Mouse (Mus musculus) testis, adult 2 months (tissue): Measurements from ENCODE around the gene Npy4r.

Experiments used
- CTCF ChIP-seq: fragments of 200-500 bp; IDR thresholded peaks from 2 replicates; pipeline ENCODE4 v1.5.1; 2012; ENCODE audit warnings: low read depth, mild to moderate bottlenecking, inconsistent platforms, low read length, moderate library complexity; ENCODE audit not compliant: control insufficient read depth, insufficient read depth, insufficient replicate concordance
- POLR2A ChIP-seq: fragments of 200-500 bp; IDR thresholded peaks from 2 replicates; pipeline ENCODE4 v1.6.1; 2012; ENCODE audit warnings: low read depth, mild to moderate bottlenecking, inconsistent platforms, low read length, moderate library complexity; ENCODE audit not compliant: control insufficient read depth

GRCm38 (mm10) chr14:34096161-34096560 lies 56.1 kb downstream of the Npy4r start:
- TF ChIP-seq POLR2A: no peak
- no peak for TF ChIP-seq CTCF
